Mouse (Mus musculus): ENCODE results near the gene Chmp1a.

- TF ChIP-seq CTCF (IDR thresholded peaks at IDR 0.05; ENCODE audit: control insufficient read depth, insufficient read depth, insufficient read length) (no peak), MAX (IDR thresholded peaks at IDR 0.05) (no peak), FOSL1 (IDR thresholded peaks at IDR 0.05; ENCODE audit: insufficient read depth, low read length, poor library complexity, severe bottlenecking) (no peak), USF1 (IDR thresholded peaks at IDR 0.05; ENCODE audit: low read depth) (no peak), MYOG (IDR thresholded peaks at IDR 0.05; ENCODE audit: control insufficient read depth, extremely low read depth, insufficient read length) (no peak), CEBPB (IDR thresholded peaks at IDR 0.05; ENCODE audit: low read depth) (no peak), MYOD1 (IDR thresholded peaks at IDR 0.05; ENCODE audit: control insufficient read depth, insufficient read length, low read depth) (no peak)
Observed at GRCm38 (mm10) chr8:123220917-123221316, 8.4 kb upstream of the Chmp1a start.

Data from C2C12 (cell line).